Mouse (Mus musculus) lung, adult 18-20 months (tissue): ENCODE results near the gene Nudt22.
A peak's percentile ranks its signal among the peaks of the same experiment; 100 is the strongest.

Experiments
- DNase-seq, 2 experiments: peaks; one replicate each; pipeline ENCODE4 v3.0.0; 2022; ENCODE audit warnings: mixed read lengths in 2 of 2

Nudt22 gene

DNA sequence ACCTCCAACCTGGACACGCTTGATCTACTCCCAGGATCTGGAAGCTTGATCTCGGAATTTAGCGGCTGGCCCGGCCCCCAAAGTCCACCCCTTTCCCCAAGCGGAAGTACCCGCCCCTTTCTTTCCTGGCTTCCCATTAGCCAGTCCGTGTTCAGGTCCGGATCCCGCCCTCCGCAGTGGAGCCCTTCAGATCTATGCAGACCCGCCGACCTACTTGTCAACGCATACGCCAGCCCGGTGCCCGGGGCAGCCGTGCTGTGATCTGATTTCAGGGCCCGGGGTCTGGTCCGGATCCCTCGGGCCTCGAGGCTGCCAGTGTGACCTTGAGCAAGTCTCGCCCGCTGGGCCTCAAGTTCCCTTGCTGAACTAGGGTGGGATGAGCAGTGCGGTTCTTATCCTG is at the start of gene Nudt22, which contains the start of gene Trpt1:
Gene Nudt22 (minus strand): TSS at position 112 of the 400 bp plus-strand sequence.
Gene Trpt1 (plus strand): TSS at position 126 of the 400 bp plus-strand sequence.
- DNase-seq = peak; percentile 91 to 94

GRCm38 (mm10) chr19:7044706-7045105 is 48.8 kb upstream of the Nudt22 start:
- no peak for DNase-seq

- no peak for DNase-seq
These were observed 48.4 kb upstream of the Nudt22 start for GRCm38 (mm10) chr19:7044279-7044678.

DNA sequence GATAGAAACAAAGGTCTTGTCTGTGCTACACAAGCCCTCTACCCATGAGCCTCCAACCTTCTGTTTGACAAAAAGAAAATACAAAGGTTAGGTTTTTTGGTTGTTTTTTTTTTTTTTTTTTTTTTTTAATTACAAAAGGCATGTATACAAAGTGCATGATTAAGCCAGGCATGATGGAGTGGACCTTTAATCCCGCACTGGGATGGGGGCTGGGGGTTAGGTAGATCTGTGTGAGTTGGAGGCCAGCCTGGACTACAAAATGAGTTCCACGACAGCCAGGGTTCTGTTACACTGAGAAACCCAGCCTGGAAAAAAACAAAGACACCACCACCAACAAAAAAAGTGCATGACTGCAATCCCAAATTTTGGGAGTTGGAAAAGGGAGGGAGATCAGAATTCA is 45.3 kb upstream of the Nudt22 start:
- DNase-seq = no peak

- DNase-seq = no peak
These were observed 44.8 kb upstream of the Nudt22 start for GRCm38 (mm10) chr19:7040637-7041130.

DNA sequence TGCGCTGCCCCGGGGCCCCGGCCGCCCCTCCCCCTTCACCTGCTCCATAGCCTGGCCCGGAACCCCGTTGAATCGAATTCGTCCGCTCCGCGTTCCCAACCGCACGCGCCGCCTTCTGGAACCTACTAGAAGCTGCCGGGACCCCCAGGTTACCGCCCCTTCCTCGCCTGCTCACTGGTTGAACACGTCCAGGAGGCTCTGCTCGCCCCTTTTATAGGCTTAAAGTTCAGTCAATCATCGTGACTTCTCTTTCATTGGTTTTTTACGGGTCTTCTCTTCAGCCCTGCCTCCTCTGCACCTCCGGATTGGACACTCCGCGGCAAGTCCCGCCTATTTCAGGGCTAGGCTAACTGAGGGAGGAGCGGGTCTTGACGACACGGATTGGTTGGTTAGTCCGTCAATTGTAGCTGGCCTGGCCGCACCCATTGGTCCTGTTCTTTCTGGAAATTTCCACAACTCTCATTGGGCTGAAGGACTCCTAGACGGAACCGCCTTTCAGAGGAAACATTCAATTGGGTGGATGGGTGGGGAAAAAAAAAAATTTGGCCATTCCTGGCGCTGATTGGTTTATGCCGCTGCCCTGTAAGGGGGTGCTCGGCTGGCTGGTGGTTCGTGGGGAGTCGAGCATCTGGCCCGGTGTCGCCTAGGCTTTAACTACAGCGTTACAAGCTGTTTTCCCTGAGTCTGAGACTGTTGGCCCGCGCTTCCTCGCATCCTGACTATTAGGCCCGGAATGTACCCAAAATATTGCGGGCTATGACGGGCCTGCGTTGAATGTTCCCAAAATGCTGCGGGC is 44.1 kb upstream of the Nudt22 start, which contains the start of gene Stip1:
Gene Stip1 (minus strand): TSS at position 127 of the 796 bp plus-strand sequence.
- peak; percentile 100 for DNase-seq

- peak; percentile 50 to 54 for DNase-seq
These were observed 43.3 kb upstream of the Nudt22 start for GRCm38 (mm10) chr19:7039088-7039720.

DNA sequence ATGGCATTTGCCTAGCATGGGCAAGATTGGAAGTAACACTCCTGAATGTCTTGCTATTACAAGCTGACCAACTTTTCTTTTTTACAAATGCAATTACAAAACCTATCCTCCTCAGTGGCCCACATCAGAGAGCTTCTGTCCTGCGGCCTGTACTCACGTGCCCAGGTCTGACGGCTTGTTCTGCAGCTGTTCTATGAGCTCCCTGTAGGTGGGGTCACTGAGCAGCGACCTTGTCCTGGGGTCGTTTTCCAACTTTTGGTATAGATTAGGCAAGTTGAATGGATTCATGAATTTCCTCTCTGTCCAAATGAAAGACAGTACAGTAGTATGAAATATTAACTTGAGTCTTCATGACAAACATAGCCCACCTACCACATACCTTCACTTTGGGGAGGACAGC is 38.1 kb upstream of the Nudt22 start:
- no peak for DNase-seq

DNA sequence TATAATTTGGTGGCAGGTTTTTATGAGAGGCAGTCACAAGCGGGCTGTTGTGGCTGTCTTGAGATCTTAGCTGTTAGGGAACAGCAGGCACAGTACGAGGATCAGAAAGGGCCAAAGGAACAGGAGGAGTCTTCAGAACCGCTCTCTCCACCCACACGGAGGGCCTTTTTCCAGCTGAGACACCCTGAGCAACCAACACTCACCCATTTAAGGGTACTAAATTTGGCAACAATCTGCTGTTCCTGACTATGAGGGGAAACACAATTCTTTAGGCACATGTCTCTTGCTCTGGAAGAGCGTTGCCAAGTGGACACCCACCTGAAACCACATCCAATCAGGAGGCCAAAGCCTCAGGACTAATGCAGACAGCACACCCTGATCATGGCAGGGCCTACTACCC is 33.6 kb upstream of the Nudt22 start:
- no peak for DNase-seq

- DNase-seq = peak; percentile 56 to 63
These were observed 24.3 kb upstream of the Nudt22 start for GRCm38 (mm10) chr19:7020224-7020641.

GRCm38 (mm10) chr19:7019191-7019590 is 23.3 kb upstream of the Nudt22 start, which contains the start of gene Fermt3:
TSS of gene Fermt3 (minus strand) at chr19:7019469.
- peak; percentile 72 to 77 for DNase-seq

- no peak for DNase-seq
These were observed 22.6 kb upstream of the Nudt22 start for GRCm38 (mm10) chr19:7018546-7018945.

- DNase-seq = peak in 1 of 2 experiments; percentile 24
These were observed 21.9 kb upstream of the Nudt22 start for GRCm38 (mm10) chr19:7017541-7018457.

GRCm38 (mm10) chr19:7014481-7015135 is 18.7 kb upstream of the Nudt22 start:
- no peak for DNase-seq

GRCm38 (mm10) chr19:7013984-7014383 is 18.1 kb upstream of the Nudt22 start:
- no peak for DNase-seq

DNA sequence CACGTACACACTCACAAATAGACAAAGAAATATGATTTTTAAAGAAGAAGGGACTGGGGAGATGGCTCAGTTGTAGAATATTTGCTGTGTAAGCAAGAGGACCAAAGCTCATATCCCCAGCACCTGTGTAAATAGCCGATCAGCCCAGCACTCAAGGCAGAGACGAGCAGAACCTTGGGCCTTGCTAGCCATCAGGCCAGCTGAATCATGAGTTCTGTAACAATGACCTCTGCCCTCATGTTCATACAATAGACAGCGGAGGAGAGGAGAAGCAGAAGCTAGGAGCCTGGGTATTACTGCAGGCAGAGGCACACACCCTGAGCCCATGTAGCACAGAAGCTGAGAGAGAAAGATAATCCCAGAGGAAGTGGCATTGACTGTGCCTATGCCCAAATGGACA is 16.5 kb upstream of the Nudt22 start:
- no peak for DNase-seq

- no peak for DNase-seq
These were observed 11.1 kb upstream of the Nudt22 start for GRCm38 (mm10) chr19:7006892-7007593.

DNA sequence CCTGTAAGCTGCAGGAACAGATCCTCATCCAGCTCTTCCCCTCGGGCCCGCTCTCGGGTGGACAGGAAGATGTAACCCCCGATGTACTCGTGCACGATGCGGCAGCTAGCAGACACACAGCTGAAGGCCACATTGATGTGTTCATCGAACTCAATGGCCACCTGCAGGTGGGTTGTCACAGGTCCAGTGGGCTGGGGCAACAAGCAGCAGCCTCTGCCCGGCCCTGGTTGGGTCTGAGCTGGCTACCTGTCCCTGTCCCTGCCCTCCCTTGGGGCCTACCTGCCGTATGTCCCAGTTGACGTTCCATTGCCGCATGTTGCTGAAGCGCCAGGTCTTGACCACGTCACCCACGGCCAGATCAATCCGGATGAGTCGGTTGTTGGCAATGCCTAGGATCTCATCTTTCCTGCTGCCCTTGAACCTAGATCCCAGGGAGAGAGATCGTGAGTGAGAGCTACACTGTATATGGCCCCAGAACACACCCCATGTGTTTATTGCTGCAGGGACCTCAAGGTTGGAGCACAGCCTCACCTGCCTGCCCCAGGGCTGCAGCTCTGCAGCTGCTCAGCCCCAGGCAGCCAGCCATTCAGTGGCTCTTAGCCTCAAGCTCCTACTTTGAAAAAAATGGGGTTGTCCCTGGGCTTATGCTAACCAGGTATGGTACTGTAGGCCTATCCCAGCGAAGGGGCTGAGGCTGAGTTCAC is 3.6 kb upstream of the Nudt22 start:
- no peak for DNase-seq

DNA sequence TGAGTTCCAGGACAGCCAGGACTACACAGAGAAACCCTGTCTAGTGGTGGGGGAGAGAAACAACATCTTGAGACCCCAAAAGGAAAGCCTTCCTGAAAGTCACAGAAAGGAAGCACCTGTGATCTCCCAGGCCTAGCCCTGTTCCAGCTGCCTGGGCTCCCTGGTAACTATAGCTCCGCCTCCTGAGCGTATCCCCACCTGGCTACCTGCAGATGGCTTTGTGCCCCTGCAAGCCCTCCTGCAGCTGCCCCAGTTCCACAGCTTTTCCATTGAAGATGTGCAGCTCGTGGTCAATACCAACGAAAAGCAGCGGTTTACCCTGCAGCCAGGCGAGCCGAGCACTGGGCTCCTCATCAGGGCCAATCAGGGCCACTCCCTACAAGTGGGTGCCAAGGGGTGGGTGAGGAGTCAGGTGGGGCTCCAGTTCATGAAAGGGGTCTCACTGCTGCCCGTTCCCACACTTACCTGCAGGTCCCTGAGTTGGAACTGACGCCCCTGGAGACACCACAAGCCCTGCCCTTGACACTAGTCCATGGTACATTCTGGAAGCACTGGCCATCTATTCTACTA is 1.9 kb upstream of the Nudt22 start:
- no peak for DNase-seq

- DNase-seq = no peak
These were observed 494 bp downstream of the Nudt22 start for GRCm38 (mm10) chr19:6995255-6995991.
